Mouse (Mus musculus) limb, embryonic 10.5 days (tissue): ENCODE results near the gene Rac2. TPM values are rescaled to one million over a fixed set of nuclear protein-coding genes. Genes with fewer than 3 reads are reported as not detected.

Experiments
- DNase-seq: peaks from one replicate; pipeline ENCODE4 v3.0.0-alpha.2; 2017; ENCODE audit warnings: low spot score
- H3K27ac ChIP-seq: fragments of 300-500 bp; sonication (generic); 2 replicates; pipeline ENCODE4 v1.5.1; 2016; ENCODE audit warnings: mild to moderate bottlenecking
- H3K27me3 ChIP-seq: fragments of 300-500 bp; sonication (generic); 2 replicates; pipeline ENCODE4 v1.6.1; 2016; ENCODE audit warnings: low read depth, mild to moderate bottlenecking; ENCODE audit not compliant: poor library complexity, severe bottlenecking
- H3K36me3 ChIP-seq: fragments of 300-500 bp; sonication (generic); 2 replicates; pipeline ENCODE4 v1.6.1; 2016; ENCODE audit warnings: mild to moderate bottlenecking, moderate library complexity
- H3K4me1 ChIP-seq: fragments of 300-500 bp; sonication (generic); 2 replicates; pipeline ENCODE4 v1.6.1; 2016
- H3K4me3 ChIP-seq: fragments of 300-500 bp; sonication (generic); 2 replicates; pipeline ENCODE4 v1.5.1; 2016; ENCODE audit warnings: mild to moderate bottlenecking, moderate library complexity
- H3K9me3 ChIP-seq: fragments of 300-500 bp; sonication (generic); replicated peaks from 2 replicates; pipeline ENCODE4 v1.6.1; 2016; ENCODE audit warnings: mild to moderate bottlenecking
- WGBS: fragments of 180-500 bp; shearing (Covaris S2); methylation state at CpG from one replicate; pipeline ENCODE4 v1.1.7; 2016; 5-methylcytosine and 5-hydroxymethylcytosine counted together
- polyA plus RNA-seq: library from polyadenylated mRNA; unstranded; fragments of >200 nt; fragmentation: Nextera tagmentation; extraction: Ambion mirVana; gene quantifications from 2 replicates; pipeline ENCODE4 v1.2.1, GENCODE M21; 2016

Rac2 gene
- polyA plus RNA-seq, 1 experiment from 2014 or later: 4.4 TPM

- H3K36me3 ChIP-seq: no peaks in the 10 kb centered on the region
- 64% methylated on average over 25 of the region's 25 CpGs for WGBS
- no peaks in the 10 kb centered on the region for H3K27me3 ChIP-seq
- no peak overlapping the region for H3K27ac ChIP-seq
- H3K4me1 ChIP-seq: 0 out of 2 replicates have a peak, but pooled peaks cover 10% of the 10 kb centered on the region
- no peak for DNase-seq
- H3K9me3 ChIP-seq: no peaks in the 10 kb centered on the region
- H3K4me3 ChIP-seq: no peak overlapping the region
Measured at GRCm38 (mm10) chr15:78554545-78555313, 17.9 kb downstream of the Rac2 start.

- 83% methylated on average over 4 of the region's 4 CpGs for WGBS
- Histone ChIP-seq H3K4me3 (no peak overlapping the region), H3K9me3 (no peaks in the 10 kb centered on the region), H3K4me1 (peaks cover 12% of the 10 kb centered on the region), H3K36me3 (no peaks in the 10 kb centered on the region), H3K27me3 (peaks cover 18% of the 10 kb centered on the region), H3K27ac (no peak overlapping the region)
- DNase-seq: no peak
Measured at GRCm38 (mm10) chr15:78549189-78549734, 23.3 kb downstream of the Rac2 start.

DNA sequence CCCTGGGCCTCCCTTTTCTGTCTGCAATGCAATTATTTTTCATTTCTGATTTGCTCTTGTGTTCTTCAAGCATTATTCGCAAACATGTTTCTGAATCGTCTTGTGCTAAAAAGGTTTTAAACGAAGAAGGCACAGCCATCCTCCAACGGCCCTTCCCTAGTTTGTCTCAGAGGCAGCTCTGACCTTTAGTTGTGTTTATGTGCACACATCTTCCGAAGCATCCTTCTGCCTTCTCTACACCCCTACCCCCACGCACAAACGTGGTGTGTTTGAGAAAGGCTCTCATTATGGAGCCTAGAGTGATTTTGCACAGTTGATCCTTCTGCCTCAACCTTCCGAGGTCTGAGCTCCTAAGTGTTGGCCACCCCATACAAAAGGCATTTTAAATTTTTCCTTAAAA lies 23.9 kb downstream of the Rac2 start:
- Histone ChIP-seq H3K27ac (no peak overlapping the region), H3K4me3 (no peak overlapping the region), H3K36me3 (no peaks in the 10 kb centered on the region), H3K4me1 (peaks cover 12% of the 10 kb centered on the region), H3K9me3 (no peaks in the 10 kb centered on the region), H3K27me3 (peaks cover 24% of the 10 kb centered on the region)
- DNase-seq: no peak
- WGBS: 74% methylated on average over 8 of the region's 8 CpGs

- no peaks in the 10 kb centered on the region for H3K36me3 ChIP-seq
- no peak overlapping the region for H3K27ac ChIP-seq
- WGBS: 31% methylated on average over 3 of the region's 3 CpGs
- DNase-seq: no peak
- no peaks in the 10 kb centered on the region for H3K9me3 ChIP-seq
- peaks cover 28% of the 10 kb centered on the region for H3K27me3 ChIP-seq
- no peak overlapping the region for H3K4me3 ChIP-seq
- H3K4me1 ChIP-seq: peaks cover 12% of the 10 kb centered on the region
Measured at GRCm38 (mm10) chr15:78548336-78548665, 24.3 kb downstream of the Rac2 start.

DNA sequence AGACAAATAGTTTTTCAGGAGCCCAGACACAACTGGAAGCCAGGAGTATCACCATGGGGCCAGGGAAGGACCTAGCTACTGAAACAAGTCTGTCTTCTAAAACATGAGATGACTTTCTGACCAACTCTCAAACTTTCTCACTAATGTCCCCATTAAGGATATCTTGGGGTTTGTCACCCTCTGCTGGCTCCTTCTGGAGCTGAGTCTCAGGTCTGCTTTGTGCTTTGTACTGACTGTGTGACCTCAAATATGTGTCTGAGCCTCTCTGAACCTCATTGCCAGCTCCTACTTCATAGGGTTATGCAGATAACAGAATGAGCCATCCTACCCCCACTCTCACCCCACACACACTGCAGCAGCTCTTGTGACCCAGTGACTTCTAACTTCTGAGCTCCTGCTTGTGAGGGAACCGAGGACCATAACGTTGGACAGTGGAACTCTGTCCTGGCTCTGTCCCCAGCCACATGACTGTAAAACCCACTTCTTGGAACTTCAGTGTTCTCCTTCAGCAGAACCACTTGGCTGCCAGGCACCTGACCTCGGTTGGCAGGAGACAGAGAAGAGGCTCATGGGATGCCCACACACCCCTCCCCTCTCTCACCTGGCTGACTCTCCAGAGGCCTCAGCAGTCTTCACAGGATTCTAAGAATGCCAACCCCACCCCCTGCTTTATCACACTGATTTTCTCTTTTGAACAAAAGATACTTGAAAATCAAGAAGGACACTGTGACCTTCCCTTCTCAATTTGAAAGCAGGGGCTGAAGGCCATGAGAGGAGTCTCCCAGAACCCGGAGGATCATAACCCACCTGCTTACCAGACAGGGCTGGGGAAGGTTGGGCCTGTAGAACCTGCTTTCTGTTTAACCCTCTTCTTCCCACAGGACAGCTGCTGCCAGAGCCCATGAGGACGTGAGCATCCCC lies 24.9 kb downstream of the Rac2 start:
- H3K4me3 ChIP-seq: no peak overlapping the region
- H3K36me3 ChIP-seq: no peaks in the 10 kb centered on the region
- peaks cover 12% of the 10 kb centered on the region for H3K4me1 ChIP-seq
- H3K27me3 ChIP-seq: peaks cover 34% of the 10 kb centered on the region
- no peaks in the 10 kb centered on the region for H3K9me3 ChIP-seq
- no peak for DNase-seq
- H3K27ac ChIP-seq: no peak overlapping the region
- 52% methylated on average over 5 of the region's 5 CpGs for WGBS

- 86% methylated on average over 4 of the region's 4 CpGs for WGBS
Measured at GRCm38 (mm10) chr15:78546060-78546459, 26.5 kb downstream of the Rac2 start.

GRCm38 (mm10) chr15:78544561-78545001 lies 28.0 kb downstream of the Rac2 start, which contains the start of gene Sstr3:
Gene Sstr3, minus strand, starts transcription at chr15:78544685.
- peaks cover 49% of the 10 kb centered on the region for H3K27me3 ChIP-seq
- H3K27ac ChIP-seq: no peak within 1 kb of the TSS
- peaks cover 12% of the 10 kb centered on the region for H3K4me1 ChIP-seq
- 14% methylated on average over 14 of the region's 14 CpGs for WGBS
- no peaks in the 10 kb centered on the region for H3K9me3 ChIP-seq
- H3K4me3 ChIP-seq: no peak within 1 kb of the TSS
- H3K36me3 ChIP-seq: no peaks in the 10 kb centered on the region
- DNase-seq: no peak

More at GRCm38 (mm10) chr15:78546060-78546459, 26.5 kb downstream of the Rac2 start:
- DNase-seq: no peak
- no peak overlapping the region for H3K4me3 ChIP-seq
- H3K27ac ChIP-seq: no peak overlapping the region
- peaks cover 12% of the 10 kb centered on the region for H3K4me1 ChIP-seq
- H3K36me3 ChIP-seq: no peaks in the 10 kb centered on the region
- H3K9me3 ChIP-seq: no peaks in the 10 kb centered on the region
- H3K27me3 ChIP-seq: peaks cover 40% of the 10 kb centered on the region

DNA sequence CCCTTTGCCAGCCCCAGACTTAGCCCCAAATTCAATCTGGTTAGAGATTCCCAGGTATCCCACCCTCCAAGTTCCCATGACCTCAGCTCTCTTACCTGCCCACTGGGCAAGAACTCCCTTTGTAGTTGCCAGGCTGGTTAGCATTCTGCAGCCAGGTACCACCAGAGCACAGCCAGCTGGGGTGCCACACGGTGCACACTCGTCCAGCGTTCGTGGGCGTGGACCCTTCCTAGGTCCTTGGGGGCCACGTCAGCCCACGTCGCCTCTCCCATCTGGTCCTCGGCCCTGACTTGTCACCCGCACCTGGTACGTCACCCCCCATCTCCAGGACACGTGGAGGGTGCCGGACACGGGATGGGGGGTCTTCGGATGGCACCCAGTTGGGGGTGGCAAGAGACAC lies 28.5 kb downstream of the Rac2 start:
- WGBS: 82% methylated on average over 15 of the region's 15 CpGs
- peaks cover 54% of the 10 kb centered on the region for H3K27me3 ChIP-seq

DNA sequence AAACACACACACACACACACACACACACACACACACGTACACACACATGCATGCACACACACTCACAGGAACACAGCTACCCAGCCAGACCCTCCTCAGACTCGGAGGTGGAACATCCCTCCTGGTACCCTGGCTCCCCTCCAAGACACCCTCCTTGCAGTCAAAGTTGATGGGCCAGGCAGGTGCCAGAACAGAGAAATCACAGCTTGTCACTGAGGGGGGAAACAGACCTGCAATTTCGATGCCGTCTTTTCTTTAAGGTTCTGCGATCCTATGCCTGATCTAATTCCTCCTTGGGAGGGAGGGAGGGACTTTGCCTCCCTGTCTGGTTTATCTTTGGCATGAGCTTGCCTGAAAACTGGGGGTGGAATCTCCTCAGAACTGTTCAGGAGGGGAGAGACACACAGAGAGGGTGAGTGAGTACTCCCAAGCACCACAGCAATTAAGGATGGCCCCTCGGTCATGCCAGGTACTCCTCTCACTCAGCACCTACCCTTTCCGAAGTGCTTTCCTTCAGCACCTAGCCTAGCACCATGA lies 29.7 kb downstream of the Rac2 start:
- H3K27me3 ChIP-seq: peaks cover 66% of the 10 kb centered on the region
- H3K36me3 ChIP-seq: no peaks in the 10 kb centered on the region
- H3K27ac ChIP-seq: no peak overlapping the region
- no peak overlapping the region for H3K4me3 ChIP-seq
- 76% methylated on average over 7 of the region's 7 CpGs for WGBS
- H3K9me3 ChIP-seq: no peaks in the 10 kb centered on the region
- H3K4me1 ChIP-seq: peaks cover 9% of the 10 kb centered on the region
- DNase-seq: no peak

More for the DNA sequence above, 28.5 kb downstream of the Rac2 start:
- H3K4me3 ChIP-seq: no peak overlapping the region
- no peak for DNase-seq
- no peak overlapping the region for H3K27ac ChIP-seq
- H3K36me3 ChIP-seq: no peaks in the 10 kb centered on the region
- H3K4me1 ChIP-seq: peaks cover 15% of the 10 kb centered on the region
- H3K9me3 ChIP-seq: no peaks in the 10 kb centered on the region

DNA sequence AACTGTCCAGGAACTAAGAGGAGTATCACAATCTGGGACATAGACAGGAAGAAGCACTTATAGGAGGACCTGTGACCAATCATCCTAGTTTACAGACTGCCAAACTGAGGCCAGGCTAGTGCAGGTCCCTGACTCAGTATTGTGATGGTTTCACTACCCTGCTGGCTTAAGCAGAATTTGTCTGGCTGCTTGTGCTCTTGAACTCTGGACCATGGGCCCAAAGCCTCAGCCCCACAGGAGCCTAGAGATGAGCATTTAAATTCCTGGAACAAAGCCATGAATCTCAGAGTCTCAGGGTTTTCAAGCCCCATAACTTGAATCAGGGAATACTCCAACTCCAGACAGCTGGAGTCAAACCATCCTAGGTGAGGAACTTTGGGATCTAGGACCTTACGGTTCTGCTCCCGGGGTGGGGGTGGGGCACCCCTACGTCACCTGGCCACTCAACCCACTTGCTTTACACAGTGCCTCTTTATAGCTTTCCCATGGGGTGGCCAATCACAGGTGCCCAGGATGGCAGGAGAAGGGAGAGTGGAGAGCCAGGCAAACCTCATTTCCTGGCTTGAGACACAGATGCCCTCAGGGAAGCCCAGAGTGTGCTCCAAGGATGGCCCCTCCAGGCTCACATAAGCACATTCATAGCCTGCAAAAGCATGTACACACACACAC lies 30.4 kb downstream of the Rac2 start:
- H3K9me3 ChIP-seq: no peaks in the 10 kb centered on the region
- no peak overlapping the region for H3K4me3 ChIP-seq
- peaks cover 9% of the 10 kb centered on the region for H3K4me1 ChIP-seq
- H3K36me3 ChIP-seq: no peaks in the 10 kb centered on the region
- DNase-seq: no peak
- H3K27ac ChIP-seq: no peak overlapping the region
- WGBS: 71% methylated on average over 3 of the region's 3 CpGs
- H3K27me3 ChIP-seq: peaks cover 71% of the 10 kb centered on the region

- Histone ChIP-seq H3K9me3 (no peaks in the 10 kb centered on the region), H3K4me3 (no peak overlapping the region), H3K36me3 (no peaks in the 10 kb centered on the region), H3K27me3 (peaks cover 71% of the 10 kb centered on the region), H3K4me1 (peaks cover 9% of the 10 kb centered on the region), H3K27ac (no peak overlapping the region)
- WGBS: 83% methylated on average over 3 of the region's 3 CpGs
- no peak for DNase-seq
Measured at GRCm38 (mm10) chr15:78541606-78542005, 31.0 kb downstream of the Rac2 start.

DNA sequence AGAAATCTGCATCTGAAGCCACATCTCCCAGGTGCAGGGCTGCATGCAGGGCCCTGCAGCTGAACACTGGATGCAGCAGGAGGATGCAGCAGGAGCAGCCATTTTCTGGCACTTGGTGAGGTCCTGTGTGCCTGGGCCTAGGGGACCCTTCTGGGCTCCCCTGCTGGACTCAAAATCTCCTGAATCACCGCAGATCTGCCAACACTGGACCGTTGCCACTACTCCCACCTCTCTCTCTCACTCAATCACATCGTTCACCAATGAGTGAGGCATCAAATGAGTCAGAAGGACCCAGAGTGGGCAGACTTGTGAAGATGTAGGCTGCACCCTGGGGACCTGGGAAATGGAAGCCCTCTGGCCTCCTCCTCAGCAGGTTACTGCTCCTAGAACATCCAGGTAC lies 31.5 kb downstream of the Rac2 start:
- no peaks in the 10 kb centered on the region for H3K36me3 ChIP-seq
- WGBS: 87% methylated on average over 3 of the region's 3 CpGs
- no peak overlapping the region for H3K4me3 ChIP-seq
- H3K27ac ChIP-seq: no peak overlapping the region
- no peaks in the 10 kb centered on the region for H3K9me3 ChIP-seq
- peaks cover 70% of the 10 kb centered on the region for H3K27me3 ChIP-seq
- no peak for DNase-seq
- peaks cover 9% of the 10 kb centered on the region for H3K4me1 ChIP-seq
